Mouse (Mus musculus): ENCODE measurements around the gene Snx32.
A peak's percentile ranks its signal among the peaks of the same experiment; 100 is the strongest.

The Snx32 gene

GRCm38 (mm10) chr19:5483386-5484359, 26.7 kb downstream of the Snx32 start:
- DNase-seq (ENCODE audit: low spot score), result no peak

- DNase-seq (ENCODE audit: low spot score), result no peak
Measured at GRCm38 (mm10) chr19:5481398-5481797, 28.9 kb downstream of the Snx32 start.

GRCm38 (mm10) chr19:5480016-5480415, 30.3 kb downstream of the Snx32 start:
- no peak for DNase-seq (ENCODE audit: low spot score)

DNA sequence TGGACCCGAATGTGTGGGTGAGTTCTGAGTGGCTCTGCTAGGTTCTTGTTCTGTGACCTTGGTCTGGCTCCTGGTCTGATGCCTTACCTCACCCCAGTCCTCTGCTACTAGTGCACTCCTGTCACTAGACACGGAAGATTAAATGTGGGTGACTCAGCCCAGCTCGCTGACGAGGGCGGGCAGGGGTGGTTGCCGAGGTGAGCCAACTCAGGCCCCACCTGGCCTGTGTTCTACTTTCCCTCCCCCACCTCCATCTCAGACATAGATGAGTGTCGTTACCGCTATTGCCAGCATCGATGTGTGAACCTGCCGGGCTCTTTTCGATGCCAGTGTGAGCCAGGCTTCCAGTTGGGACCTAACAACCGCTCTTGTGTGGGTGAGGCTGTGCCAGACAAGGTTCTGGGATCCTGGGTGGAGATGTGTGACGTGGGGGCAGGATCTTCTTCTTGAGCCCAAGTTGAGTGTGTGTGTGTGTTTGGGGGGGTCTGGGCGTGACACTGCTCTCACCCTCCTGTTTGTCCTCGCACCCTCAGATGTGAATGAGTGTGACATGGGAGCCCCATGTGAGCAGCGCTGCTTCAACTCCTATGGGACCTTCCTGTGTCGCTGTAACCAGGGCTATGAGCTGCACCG, 32.6 kb downstream of the Snx32 start:
- no peak for DNase-seq (ENCODE audit: low spot score)

GRCm38 (mm10) chr19:5477004-5477667, 33.2 kb downstream of the Snx32 start:
- DNase-seq (ENCODE audit: low spot score), result no peak

- no peak for DNase-seq (ENCODE audit: low spot score)
Measured at GRCm38 (mm10) chr19:5475069-5475714, 35.1 kb downstream of the Snx32 start.

DNA sequence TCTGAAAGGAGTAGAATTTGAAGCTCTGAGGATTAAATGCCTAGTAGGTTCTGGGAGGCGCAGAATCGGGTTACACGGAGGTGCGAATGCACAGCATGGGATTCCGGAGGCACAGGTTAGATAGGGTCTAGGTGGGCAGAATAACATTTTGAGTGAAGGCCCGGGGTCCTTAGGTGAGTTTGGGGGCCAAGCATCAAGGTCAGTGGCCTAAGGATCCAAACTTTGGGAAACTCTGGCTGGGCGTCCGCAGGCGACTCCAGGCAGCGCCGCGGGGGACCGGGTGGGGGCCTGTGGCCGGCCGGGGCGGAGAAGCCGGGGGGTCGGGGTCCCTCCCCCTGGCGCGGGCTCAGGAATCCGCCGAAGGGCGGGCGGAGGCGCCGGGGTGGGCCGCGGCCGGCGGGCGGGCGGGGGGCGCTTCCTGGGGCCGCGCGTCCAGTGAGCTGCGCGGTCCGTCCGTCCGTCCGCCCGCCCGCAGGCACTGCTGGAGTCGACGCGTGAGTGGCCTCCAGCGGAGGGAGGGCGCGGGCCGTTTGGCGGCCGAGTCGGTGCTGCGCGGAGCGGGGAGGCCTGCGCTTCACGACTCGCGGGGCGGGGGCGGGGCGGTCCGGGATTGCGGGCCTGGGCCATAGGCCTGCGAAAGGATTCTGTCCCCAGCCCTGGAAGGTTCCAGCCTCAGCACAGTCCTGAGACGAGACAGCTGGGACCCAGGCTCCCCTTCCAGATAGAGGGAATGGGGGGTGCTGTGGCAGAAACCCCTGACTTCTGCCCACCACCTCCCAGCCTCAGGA, 35.9 kb downstream of the Snx32 start:
- DNase-seq (ENCODE audit: low spot score), result peak; percentile 65

DNA sequence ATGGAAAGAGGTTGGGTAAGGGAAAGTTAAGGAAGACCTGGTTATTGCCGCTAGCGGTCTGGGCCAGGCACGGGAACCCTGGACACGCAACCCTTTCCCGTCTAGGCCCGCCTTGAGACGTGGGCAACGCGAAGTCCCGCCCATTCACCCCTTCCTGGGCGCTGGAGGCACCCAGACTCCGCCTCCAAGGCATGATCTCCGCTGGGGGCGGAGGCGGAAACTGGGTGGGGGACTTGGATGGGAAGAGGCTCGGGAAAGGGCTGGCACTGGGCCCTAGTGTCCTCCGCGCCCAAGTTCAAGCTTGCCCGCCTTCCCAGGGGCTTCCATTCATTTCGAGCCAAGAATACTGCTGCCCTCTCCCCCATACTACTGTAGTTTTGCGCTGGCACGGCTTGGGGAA, 36.6 kb downstream of the Snx32 start, which contains the start of gene Efemp2:
TSS of gene Efemp2 (plus strand) at position 235 of the 400 bp plus-strand sequence.
- peak; percentile 87 for DNase-seq (ENCODE audit: low spot score)

GRCm38 (mm10) chr19:5472857-5473256, 37.5 kb downstream of the Snx32 start:
- no peak for DNase-seq (ENCODE audit: low spot score)

DNA sequence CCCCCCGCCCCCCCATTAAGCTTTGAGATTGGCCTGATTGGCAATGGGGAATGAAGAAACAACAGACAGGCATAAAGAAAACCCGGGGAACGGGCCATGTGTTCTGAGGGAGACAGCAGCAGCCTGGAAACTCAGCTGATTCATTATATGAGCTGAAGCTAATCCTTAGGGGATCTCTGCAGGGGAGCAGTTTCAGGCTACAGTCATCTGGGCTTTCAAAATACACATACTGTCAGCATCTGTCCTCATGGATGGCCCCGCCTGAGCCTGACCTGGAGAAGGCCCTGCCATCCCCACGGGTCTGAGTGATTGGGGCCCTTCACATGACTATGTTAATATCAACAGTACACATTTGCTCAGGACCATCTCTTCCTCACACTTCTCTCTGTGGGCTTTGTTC, 38.5 kb downstream of the Snx32 start:
- no peak for DNase-seq (ENCODE audit: low spot score)

- DNase-seq (ENCODE audit: low spot score), result no peak
Measured at GRCm38 (mm10) chr19:5468374-5468773, 42.0 kb downstream of the Snx32 start, which contains the start of gene Ctsw. TSS of gene Ctsw (minus strand) at chr19:5468507.

- no peak for DNase-seq (ENCODE audit: low spot score)
Measured at GRCm38 (mm10) chr19:5466916-5467500, 43.3 kb downstream of the Snx32 start.

GRCm38 (mm10) chr19:5465037-5465436, 45.3 kb downstream of the Snx32 start:
- no peak for DNase-seq (ENCODE audit: low spot score)

- no peak for DNase-seq (ENCODE audit: low spot score)
Measured at GRCm38 (mm10) chr19:5463791-5464562, 46.4 kb downstream of the Snx32 start.

DNA sequence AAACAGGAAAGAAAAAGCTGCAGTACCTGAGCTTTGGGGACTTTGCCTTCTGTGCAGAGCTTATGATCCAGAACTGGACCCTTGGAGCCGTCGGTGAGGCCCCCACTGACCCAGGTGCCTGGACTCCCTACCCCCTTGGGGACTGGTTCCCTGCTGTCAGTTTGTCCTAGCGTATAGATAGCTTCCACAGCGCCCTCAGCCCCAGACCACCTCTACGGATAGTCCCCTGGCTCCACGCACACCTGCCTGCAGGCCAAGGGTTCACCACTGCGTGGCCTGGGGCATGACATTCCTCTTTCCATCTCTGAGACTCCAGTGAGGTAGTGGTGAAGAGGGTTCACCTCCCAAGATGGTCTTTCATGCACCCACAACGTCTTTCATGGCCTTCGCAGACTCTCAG, 47.1 kb downstream of the Snx32 start:
- no peak for DNase-seq (ENCODE audit: low spot score)

DNA sequence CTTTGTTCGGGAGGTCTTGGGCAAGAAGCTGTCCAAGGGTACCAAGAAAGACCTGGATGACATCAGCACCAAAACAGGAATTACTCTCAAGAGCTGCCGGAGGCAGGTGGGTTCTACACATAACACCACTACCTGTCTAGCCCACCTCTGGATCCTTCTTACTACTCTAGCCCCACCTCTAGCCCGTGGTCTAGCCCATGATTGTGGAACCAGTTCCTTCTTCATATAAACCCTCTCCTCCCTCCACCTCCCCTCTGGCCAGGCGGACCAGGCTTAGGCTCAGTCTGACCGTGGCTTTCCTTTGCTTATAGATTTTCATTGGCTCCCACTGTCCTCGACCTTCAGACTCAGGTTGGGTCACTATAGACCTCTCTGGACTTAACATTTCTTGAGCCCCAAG, 48.9 kb downstream of the Snx32 start:
- no peak for DNase-seq (ENCODE audit: low spot score)

DNA sequence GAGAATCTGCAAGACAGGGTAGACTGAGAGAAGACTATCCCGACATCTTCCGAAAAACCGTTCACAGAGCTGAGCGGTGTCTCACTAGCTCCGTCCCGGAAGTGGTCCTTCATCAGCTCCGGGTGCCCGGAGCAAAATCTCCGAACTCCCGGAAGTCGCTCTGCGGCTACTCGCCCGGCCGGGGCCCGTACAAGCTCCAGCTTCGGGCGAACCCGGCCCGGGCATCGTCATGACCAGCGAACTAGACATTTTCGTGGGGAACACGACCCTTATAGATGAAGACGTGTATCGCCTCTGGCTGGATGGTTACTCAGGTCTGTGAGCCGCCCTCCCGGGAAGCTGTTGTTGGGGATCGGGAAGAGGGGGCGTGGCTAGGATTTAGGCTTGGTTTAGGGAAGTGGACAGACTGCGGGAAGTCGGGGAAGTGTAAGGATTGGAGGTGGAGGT, 49.9 kb downstream of the Snx32 start, which contains the start of gene Fibp:
TSS of gene Fibp (plus strand) at position 151 of the 447 bp plus-strand sequence.
- DNase-seq (ENCODE audit: low spot score), result peak; percentile 86

DNA sequence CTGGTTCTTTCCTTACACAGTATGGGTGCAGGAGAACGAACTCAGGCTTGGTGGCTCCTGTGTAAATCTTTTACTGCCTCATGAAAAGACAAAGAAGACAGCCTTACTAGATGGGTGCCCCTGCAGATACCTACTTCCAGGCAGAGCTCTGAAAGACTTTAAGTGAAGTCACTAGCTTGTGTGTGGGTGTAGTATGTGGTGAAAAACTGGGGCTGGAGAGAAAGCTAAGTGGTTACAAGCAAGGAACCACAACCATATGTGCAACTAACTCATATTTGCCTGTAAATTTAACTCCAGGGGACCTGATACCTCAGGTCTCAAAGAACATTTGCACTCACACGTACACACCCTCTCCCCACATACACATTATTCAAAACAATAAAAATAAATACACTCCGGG, 50.4 kb downstream of the Snx32 start:
- DNase-seq (ENCODE audit: low spot score), result no peak

DNA sequence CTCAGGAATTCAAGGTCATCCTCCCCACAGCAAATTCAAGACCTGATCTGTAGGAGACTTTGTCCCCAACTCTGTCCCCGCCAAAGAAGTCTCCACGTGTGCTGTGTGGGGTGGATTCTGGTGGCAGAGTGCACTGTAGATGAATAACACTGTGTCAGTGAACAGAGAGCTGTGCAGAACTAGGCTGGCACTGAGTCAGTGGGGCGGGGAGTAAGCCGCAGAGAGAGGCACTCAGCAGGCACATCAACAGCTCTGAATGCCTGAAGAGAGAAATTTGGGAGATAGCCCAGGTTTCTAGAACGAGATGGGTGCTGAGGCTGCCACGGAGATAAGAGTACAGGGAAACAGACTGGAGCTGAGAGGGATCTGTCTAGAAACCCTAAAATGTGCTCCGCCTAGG, 51.3 kb downstream of the Snx32 start:
- DNase-seq (ENCODE audit: low spot score), result no peak

All from yolk sac, embryonic 10.5 days (tissue).